ENCODE assay signal across 7 mouse cellular contexts in the genomic region with DNA sequence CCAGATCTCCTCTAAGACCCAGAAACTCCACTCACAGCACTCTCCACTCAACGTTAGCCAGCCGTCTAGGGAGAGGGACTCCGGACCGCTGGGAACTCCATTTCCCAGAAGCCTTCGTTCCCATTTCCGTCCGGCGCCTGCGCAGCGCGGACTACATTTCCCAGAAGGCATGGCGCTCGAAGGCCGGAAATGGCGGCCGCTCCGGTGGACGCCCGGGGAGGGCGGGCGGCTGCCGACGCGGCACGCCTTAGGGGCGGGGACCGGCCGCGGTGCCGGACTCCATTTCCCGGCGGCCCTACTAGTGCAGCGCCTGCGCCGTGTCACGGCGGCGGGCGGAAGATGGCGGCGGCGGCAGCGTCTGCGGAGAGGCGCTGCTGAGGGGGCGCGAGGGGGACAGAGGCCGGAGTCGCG. TPM values are rescaled to one million over a fixed set of nuclear protein-coding genes. Genes with fewer than 3 reads are reported as not detected.
DNase-seq lines count a peak whose midpoint lies in the region; ATAC-seq lines count a peak whose summit lies in the region.

TSS of gene Sympk (plus strand) at position 282 of the 411 bp plus-strand sequence.

- H3K27me3 ChIP-seq in embryonic facial prominence, embryonic 11.5 days (ENCODE audit: control insufficient read depth, insufficient read depth, low read length) = peaks cover 29% of the 10 kb centered on the region
- H3K27me3 ChIP-seq in limb, embryonic 11.5 days (ENCODE audit: control insufficient read depth, insufficient read depth, low read length) = peaks cover 32% of the 10 kb centered on the region
- peaks cover 24% of the 10 kb centered on the region for H3K27me3 ChIP-seq in midbrain, embryonic 14.5 days (ENCODE audit: control insufficient read depth, insufficient read depth, low read length)

- H3K4me2 ChIP-seq in embryonic facial prominence, embryonic 11.5 days (ENCODE audit: low read depth, low read length) = peak within 1 kb of the TSS; percentile 82
- peak within 1 kb of the TSS; percentile 82 for H3K4me2 ChIP-seq in limb, embryonic 11.5 days (ENCODE audit: low read depth, severe bottlenecking)
- peak within 1 kb of the TSS; percentile 90 for H3K4me2 ChIP-seq in midbrain, embryonic 14.5 days (ENCODE audit: low read length)

- H3K9ac ChIP-seq in embryonic facial prominence, embryonic 11.5 days (replicated peaks; ENCODE audit: low read length) = peak within 1 kb of the TSS; percentile 93
- H3K9ac ChIP-seq in limb, embryonic 11.5 days (ENCODE audit: low read length) = peak within 1 kb of the TSS; percentile 86
- H3K9ac ChIP-seq in midbrain, embryonic 14.5 days (replicated peaks; ENCODE audit: low read length) = peak within 1 kb of the TSS; percentile 87

- no peaks in the 10 kb centered on the region; the same call in 1 of the 2 replicates for H3K4me1 ChIP-seq in embryonic facial prominence, embryonic 11.5 days (ENCODE audit: control insufficient read depth, insufficient read depth, low read length)
- peaks cover 6% of the 10 kb centered on the region; the same call in 1 of the 2 replicates for H3K4me1 ChIP-seq in limb, embryonic 11.5 days (ENCODE audit: control insufficient read depth, insufficient read depth, low read length)
- H3K4me1 ChIP-seq in midbrain, embryonic 14.5 days (ENCODE audit: control insufficient read depth, insufficient read depth, low read length) = peaks cover 10% of the 10 kb centered on the region; the same call in 1 of the 2 replicates

- peak; percentile 92 for ATAC-seq in embryonic facial prominence, embryonic 11.5 days (replicated peaks; ENCODE audit: insufficient number of reproducible peaks, low FRiP score, low TSS enrichment, low read depth)
- peak; percentile 90 for ATAC-seq in limb, embryonic 11.5 days (ENCODE audit: insufficient number of reproducible peaks, low FRiP score, low TSS enrichment, low read depth)
- ATAC-seq in midbrain, embryonic 14.5 days (ENCODE audit: low FRiP score, low TSS enrichment) = peak; percentile 96

- peak; percentile 97 for DNase-seq in adrenal gland, postnatal 14 days
- DNase-seq in embryonic facial prominence, embryonic 11.5 days (ENCODE audit: low spot score) = peak; percentile 98
- DNase-seq in heart, adult 11 months = peak; percentile 99
- DNase-seq in kidney, adult 18-20 months = peak; percentile 93
- peak; percentile 95 for DNase-seq in limb, embryonic 11.5 days (ENCODE audit: low spot score)
- DNase-seq in midbrain, embryonic 14.5 days = peak; percentile 99
- peak; percentile 90 to 93 for DNase-seq in spleen, adult 18-20 months

- no peaks in the 10 kb centered on the region for H3K9me3 ChIP-seq in embryonic facial prominence, embryonic 11.5 days (replicated peaks; ENCODE audit: control insufficient read depth, low read length)
- H3K9me3 ChIP-seq in limb, embryonic 11.5 days (ENCODE audit: control insufficient read depth, low read length) = no peaks in the 10 kb centered on the region
- H3K9me3 ChIP-seq in midbrain, embryonic 14.5 days (ENCODE audit: control insufficient read depth, low read length) = no peaks in the 10 kb centered on the region

- H3K4me3 ChIP-seq in embryonic facial prominence, embryonic 11.5 days (ENCODE audit: low read depth, low read length) = peak within 1 kb of the TSS; percentile 92
- peak within 1 kb of the TSS; percentile 85 for H3K4me3 ChIP-seq in limb, embryonic 11.5 days (ENCODE audit: low read depth, low read length)
- H3K4me3 ChIP-seq in midbrain, embryonic 14.5 days (replicated peaks; ENCODE audit: low read depth, low read length) = peak within 1 kb of the TSS; percentile 82

- H3K27ac ChIP-seq in embryonic facial prominence, embryonic 11.5 days (replicated peaks; ENCODE audit: low read depth, low read length) = peak within 1 kb of the TSS; percentile 41; the same call in 1 of the 2 replicates
- 0 out of 2 replicates have a peak within 1 kb of the TSS, but pooled peaks have one; percentile 47 for H3K27ac ChIP-seq in limb, embryonic 11.5 days (replicated peaks; ENCODE audit: low read depth, low read length)
- H3K27ac ChIP-seq in midbrain, embryonic 14.5 days (replicated peaks; ENCODE audit: low read depth, low read length) = peak within 1 kb of the TSS; percentile 67

- WGBS in embryonic facial prominence, embryonic 11.5 days = under 1% methylated on average over 36 of the region's 50 CpGs
- under 1% methylated on average over 46 of the region's 50 CpGs for WGBS in limb, embryonic 11.5 days
- WGBS in midbrain, embryonic 14.5 days = under 1% methylated on average over 50 of the region's 50 CpGs

- peaks cover 4% of the 10 kb centered on the region for H3K36me3 ChIP-seq in embryonic facial prominence, embryonic 11.5 days (replicated peaks; ENCODE audit: control insufficient read depth, insufficient read depth, low read depth, low read length)
- H3K36me3 ChIP-seq in limb, embryonic 11.5 days (ENCODE audit: control insufficient read depth, insufficient read depth, low read length) = peaks cover 2% of the 10 kb centered on the region
- H3K36me3 ChIP-seq in midbrain, embryonic 14.5 days (ENCODE audit: control insufficient read depth, insufficient read depth, low read length) = peaks cover 5% of the 10 kb centered on the region

RNA-seq across cellular contexts. Expression of gene Sympk, which starts in this region (rescaled TPM):
- total RNA-seq in adrenal gland, postnatal 14 days (2021) = 83.7 and 84.3 TPM in 2 replicates
- 34.8 and 36.3 TPM in 2 replicates for polyA plus RNA-seq in embryonic facial prominence, embryonic 11.5 days (2014; fragmentation: Nextera tagmentation; extraction: Ambion mirVana)
- polyA plus RNA-seq in limb, embryonic 11.5 days (2014; fragmentation: Nextera tagmentation; extraction: Ambion mirVana) = 36.0 and 37.6 TPM in 2 replicates
- polyA plus RNA-seq in midbrain, embryonic 14.5 days (2014; fragmentation: Nextera tagmentation; extraction: Ambion mirVana) = 18.1 and 28.1 TPM in 2 replicates

Comparison
In these comparisons a context has a peak if more than half of its experiments do, and no peak if none do; other contexts are left out.
1. Peak in every context shown above with its lines: DNase-seq, ATAC-seq, H3K4me3 ChIP-seq and H3K27ac ChIP-seq.